Mouse (Mus musculus): ENCODE results near the gene Auts2.

The Auts2 gene

DNA sequence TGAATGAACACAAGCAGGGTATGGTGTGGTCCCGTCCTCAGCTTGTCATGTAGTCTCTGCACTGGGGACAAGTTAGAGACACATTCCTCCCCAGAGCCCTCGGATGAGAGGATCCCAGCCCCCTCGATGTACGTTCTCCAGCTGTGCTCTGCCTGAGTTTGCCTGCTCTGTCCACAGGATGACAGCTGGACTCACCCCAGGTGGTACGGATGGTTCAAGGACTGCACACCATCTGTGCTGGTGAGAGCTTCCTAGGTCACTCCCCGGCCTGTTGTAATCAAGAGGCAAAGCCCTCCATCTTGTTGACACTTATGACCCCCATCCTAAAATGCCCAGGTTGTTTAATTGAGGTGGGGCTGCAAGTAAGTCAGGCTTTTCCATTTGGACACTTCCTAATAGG is 839.4 kb downstream of the Auts2 start:
- no peak for DNase-seq

DNA sequence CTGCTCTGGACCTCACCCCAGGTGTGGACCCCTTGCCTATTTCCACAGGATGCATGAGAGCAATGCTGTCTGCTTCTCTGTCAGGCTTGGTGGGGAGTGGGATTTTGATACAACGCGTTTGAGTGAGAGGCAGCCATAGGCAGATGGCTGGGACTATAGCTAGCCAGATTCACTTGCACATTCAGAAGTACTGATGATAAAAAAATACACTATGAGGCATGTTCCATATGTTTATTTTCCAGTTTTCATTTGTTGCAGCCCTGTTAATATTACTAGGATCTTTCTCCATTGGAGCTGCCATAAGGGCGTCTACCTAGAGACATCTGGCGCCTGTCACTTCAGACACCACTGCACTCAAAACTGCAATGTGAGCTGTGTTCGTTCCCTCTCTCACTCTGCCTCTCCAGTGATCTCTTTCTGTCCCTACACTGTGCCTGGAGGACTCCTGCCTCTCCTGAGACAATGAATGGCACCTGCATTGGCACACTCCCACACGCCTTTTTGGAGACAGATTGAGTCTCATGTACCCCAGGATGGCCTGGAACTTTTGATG is 840.2 kb downstream of the Auts2 start:
- no peak for DNase-seq

DNA sequence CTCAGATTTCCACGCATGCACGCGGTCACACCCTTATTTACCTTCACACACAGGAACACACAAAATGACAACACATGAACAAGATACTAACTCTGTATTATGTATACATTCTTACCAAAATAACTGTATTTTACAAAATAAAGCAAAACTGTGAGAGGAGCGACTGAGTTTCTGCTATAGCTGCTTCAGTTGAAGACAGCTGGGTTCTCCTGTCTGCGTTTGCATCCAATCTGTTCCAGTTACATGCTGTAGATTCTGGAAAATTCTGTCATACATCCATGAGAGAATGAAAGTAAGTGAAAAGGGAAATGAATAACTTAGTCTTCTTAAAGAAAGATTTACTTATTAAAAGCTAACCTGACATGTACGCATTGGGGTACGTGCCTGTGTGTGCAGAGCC is 844.2 kb downstream of the Auts2 start:
- DNase-seq, result no peak

DNA sequence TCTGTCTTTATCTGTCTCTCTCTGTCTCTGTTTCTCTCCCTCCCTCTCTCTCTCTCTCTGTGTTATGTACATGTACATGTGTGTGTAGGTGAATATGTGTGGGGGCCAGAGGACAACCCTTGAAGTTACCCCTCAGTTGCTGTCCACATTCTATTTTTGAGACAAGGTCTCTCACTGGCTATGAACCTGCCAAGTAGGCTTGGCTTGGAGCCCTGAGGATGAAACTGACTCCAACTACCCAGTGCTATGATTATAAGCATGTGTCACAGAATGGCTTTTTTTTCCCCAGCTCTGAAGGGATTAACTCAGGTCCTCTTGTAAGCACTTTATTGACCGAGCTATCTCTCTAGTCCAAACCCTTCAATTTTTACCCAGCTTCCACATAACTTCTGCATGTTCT is 852.4 kb downstream of the Auts2 start:
- DNase-seq, result no peak

DNA sequence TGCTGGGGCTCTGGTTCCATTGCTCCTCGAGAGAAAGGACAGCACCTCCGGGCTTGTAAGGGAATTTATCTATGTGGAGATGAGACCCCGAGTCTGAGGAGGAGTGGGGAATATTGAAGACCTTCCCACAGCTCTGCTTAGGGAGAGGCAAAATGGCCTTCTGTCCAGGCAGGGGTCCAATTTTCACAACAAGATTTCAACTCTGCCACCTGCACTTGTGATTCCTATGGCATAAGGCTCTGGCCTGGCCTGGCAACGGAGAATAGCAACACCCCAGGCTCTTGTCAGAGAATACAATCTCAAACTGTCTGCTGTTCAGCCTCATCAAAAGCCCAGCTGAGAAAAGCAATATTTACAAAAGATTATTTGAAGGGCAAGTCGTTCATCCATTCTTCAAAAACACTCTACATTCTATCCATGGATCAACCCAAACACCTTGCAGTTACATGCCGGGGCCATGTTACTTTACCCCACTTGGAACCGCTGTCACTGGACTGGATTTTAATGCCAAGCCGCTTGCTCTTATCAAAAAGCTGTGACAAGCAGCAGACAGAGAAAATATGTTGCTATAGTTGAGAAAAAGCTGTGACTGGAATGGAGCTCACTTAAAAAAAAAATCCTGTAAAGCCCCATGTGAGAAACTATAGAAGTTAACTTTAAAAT is 856.1 kb downstream of the Auts2 start:
- no peak for DNase-seq

DNA sequence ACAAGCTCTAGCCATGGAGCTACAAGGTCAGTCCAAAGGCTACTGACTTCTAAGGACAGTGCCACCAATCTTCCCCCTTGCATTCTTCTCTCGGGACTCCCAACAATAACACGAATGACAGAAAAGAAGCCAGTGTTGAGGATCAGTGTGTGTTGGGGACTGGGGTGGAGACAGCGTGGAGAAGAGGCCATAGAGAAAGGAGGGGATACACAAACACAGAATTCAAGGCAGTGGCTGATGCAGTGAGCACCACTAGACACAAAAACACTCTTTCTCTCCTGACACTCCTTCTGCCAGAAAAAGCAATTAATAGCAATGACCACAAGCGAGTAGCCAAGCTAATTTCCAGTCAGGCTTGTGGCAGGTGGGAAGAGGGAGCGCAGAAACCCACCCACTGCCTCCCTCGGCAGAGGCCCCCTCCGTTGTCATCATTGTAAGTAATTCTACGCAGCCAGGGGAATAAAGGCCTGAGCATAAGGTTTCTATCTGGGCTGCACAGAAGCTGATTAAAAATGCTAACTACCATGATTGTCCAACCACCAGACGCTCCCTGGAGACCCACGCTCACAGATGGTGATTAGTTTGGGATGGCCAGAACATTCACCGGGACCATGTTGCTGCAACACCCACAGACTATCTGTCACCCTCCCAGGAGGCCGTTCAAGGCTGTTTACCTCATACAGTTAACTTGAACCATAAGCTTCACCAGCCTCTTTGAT is 862.9 kb downstream of the Auts2 start:
- DNase-seq, result no peak

DNA sequence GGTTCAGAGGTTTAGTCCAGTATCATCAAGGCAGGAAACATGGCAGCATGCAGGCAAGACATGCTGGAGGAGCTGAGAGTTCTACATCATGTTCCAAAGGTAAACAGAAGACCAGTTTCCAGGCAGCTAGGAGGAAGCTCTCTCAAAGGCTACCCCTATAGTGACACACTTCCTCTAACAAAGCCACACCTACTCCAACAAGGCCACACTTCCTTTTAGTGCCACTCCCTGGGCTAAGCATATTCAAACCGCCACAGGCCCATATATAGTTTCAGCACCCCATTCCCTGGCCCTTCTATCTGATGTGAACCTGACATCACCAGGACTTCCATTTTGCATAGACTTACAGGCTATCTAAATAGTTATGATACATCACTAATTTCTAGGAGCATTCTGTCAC is 863.6 kb downstream of the Auts2 start:
- no peak for DNase-seq

DNA sequence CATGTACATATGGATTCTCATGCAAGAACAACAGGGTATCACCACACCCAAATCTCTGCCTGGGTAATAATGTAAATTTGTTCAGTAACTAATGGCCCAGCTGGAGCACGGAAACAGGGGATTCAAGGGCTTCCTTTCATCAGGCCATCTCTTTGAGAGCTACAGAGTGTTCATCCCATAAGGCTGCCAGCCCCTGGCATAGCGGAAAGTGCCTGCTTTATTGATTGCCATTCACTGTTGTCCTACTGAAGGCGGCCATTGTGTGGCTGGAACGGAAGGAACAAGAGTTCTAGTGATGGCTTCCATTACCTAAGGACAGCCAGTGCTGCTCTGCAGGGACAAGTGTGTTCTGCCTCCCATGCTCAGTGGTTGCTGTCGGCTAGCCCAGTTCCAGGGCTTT is 865.6 kb downstream of the Auts2 start:
- DNase-seq, result no peak

DNA sequence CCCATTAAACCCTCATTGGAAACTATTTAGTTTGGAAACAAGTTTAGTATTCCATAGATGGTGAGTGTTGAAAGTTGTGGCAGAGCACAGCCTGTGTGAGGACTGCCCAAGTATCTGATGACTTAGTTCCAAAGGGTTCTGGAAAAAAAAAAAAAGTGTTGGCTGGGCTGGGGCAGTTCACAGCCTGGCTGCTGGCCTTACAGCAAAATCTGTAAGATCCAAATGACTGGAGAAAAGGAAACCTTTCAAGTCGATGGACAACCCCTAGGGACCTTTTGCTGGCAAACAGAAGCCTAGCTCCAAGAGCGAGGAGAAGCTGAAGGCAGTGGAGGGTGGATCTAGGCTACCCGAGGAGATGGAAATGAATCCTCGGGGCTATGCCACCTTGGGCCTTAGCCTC is 869.4 kb downstream of the Auts2 start:
- DNase-seq, result no peak

DNA sequence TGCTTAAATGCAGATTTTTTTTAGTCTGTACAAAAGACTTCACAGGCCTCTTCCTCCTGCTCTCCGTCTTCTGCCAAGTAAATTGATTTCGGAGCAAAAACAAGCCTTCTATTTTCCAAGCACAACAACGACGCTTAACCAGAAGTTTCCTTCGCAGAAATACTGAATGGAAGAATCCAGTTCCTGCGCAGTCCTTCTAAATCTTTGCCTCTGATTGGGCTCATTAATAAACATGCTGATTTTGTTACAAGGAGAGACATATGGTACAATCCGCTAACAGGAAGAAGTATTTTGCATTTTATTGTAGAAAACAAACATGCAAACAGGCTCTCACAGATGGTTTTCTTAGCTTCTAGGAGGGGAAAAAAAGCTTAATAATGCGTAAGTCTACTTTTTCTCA is 878.1 kb downstream of the Auts2 start:
- DNase-seq, result no peak

DNA sequence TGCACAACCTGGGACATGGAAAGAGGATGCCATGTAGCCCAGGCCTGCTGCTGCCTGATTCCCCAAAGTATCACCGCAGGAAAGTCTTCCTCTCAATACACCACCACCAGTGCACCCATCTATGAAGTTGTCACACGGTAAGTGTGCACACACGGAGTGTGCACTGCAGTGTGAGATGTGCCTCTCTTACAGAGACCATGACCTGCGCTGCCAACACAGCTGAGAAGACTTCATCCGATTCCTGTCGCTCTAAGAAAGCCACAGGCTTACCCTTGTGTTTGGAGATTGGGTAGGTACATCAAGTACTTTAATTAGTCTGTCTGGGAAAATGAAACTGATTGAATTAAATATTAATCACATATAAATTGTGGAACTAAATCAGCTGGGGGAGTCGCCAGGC is 878.5 kb downstream of the Auts2 start:
- no peak for DNase-seq

DNA sequence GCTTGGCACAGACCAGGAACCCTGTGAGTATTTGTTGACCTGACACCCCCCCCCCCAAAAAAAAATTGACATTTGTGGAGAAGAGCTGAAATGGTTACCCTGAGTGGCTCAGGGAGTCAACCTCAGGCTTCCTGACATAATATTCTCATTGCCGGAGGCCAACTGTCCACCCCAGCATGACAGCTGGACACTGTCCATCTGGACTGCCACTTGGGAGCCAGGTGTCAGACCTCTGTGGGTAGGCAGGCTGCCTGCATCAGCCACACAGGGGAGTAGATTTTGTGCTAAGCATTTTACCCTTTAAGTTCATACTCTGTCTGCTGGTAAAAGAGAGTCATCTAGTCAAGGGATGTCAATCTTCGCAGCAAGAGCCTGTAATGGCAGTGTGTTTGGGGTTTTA is 880.5 kb downstream of the Auts2 start:
- DNase-seq, result no peak

DNA sequence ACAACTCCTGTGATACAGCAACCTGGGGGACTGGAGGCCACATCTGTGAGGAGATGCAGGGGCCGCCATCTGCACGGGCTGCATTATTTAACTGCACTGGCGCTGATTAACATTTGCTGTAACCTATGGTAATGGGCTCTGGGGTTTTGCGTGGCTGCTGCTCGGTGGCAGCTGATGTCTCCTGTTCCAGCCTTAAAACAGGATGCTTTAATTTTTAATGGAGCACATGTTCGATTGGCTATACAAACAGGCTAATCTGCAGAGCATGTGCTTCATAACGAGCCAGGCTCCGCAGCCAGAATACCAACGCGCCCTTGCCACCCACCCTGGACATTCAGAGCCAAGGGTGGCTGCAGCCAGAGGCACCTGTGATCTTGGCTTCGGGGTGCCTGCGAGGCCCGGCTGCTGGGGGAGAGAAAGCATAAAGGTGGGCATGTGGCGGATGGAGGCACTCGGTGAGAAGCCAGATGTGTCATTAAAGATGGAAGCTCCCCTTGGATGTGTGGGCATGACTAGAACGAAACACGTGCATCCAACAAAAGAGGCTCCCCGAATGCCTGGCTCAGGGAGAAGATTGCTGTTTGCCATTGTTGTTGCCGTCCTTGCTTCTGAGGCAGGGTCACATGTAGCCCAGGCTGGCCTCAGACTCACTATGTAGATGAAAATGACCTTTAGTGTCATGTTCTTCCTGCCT is 884.2 kb downstream of the Auts2 start:
- no peak for DNase-seq

DNA sequence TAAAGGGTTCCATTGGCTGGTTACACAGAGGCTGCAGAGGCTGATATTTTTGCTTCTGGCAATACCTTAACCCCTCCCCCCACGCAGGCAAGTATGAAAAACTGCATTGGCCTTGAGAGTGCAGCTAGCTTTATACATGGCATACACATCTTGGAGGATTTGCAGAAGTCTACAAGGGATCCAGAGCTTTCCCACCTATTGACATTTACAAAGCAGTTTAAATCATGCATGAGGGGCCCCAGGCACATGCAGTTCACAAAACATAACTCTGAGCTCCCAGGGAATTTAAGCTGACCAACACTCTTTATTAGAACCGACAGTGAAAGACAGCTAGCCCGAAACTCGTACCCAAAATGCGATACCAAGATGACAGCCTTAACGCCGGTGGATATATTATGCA is 888.9 kb downstream of the Auts2 start:
- DNase-seq, result no peak

DNA sequence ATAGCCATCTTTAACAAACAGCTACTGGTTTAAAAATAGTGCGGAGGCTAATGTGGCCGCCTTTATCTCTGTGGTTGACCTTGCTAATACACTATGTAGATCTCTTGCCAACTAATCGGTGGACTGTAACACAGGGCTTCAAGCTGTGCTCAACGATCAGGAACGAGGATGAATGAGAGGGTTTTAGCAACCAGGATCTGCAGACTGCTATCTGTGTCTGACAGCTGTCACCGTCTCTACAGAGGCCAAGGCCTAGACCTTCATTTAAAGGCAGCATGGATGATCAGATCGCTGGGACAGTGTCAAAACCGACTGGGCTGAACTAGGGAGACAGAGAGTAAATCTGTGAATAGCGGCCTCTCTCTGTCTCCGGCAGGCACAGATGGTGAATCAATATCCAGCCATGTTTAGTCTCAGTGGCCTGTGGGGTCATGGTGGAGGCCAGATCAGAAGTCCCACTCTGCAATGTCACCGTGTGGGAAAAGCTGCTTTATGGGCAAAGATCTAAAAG is 892.7 kb downstream of the Auts2 start:
- no peak for DNase-seq

DNA sequence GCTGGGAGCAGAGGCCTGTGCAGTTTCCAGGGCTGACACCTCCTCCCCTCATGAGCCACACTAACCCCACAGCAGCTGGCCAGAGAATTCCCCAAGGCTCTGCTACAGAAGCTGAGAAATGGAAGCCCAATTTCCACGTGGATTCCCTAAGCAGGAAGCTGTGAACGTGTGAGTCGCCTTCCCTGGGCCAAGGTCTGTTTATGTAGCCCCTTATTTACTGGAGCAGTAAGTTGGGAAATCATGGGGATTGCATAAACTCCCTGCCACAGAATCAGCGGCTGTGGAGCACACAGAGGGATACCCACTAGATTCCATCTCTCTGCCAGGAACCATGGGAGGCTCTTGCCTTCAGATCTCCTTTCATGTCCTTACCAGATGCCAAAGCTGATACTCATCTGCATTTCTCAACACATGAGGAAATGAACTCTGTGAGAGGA is 895.4 kb downstream of the Auts2 start:
- no peak for DNase-seq

DNA sequence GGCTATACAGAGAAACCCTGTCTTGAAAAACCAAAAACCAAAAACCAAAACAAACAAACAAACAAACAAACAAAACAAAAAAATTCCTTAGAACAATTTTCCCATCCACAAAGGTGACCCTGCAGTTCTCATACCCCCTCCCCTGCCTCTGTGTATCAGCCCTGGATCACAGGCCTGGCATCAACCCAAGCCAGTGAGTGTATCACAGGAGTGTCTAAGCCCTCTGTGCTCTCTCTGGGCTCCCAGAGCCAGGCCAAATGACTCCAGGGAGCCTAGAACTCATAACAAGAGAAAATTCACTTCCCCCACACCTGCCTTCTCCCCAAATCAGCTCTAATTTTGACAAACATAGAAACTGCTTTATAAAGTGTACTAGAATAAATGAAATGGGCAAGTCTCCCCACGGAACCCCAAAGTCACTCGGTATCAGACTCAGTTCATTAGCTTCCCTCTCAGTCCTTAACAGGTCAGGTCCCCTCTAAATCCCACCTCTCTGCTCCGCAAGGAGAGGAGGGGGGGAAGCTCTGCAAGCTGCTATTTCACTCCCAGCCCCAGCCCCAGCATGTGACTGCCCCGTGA is 896.0 kb downstream of the Auts2 start:
- DNase-seq, result no peak

DNA sequence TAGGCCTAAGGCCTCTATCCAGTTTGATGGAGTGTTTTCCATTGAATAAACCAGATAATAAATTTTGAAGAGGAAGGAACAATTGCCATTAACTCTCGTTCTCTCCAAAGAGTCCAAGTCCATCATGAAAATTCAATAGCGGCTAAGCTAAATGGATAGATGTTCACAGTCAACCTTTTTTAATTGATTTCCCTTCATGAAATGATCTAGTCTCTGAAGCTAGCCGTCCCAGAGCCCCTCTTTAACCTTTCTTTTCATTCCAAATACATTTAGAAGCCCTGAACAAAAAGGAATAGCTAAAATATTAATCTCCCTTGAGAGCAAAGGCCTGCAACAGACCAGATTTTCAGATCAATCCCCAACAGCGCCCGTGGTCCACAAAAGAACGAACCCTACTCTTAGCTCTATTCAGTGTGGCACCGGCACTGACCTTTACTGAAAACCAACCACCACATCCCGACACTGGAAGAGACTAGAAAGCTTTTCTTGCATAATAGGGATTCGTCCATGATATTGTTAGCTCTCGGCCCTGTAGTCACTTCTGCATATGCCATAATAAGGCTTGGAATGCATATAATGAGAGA is 896.9 kb downstream of the Auts2 start:
- no peak for DNase-seq

DNA sequence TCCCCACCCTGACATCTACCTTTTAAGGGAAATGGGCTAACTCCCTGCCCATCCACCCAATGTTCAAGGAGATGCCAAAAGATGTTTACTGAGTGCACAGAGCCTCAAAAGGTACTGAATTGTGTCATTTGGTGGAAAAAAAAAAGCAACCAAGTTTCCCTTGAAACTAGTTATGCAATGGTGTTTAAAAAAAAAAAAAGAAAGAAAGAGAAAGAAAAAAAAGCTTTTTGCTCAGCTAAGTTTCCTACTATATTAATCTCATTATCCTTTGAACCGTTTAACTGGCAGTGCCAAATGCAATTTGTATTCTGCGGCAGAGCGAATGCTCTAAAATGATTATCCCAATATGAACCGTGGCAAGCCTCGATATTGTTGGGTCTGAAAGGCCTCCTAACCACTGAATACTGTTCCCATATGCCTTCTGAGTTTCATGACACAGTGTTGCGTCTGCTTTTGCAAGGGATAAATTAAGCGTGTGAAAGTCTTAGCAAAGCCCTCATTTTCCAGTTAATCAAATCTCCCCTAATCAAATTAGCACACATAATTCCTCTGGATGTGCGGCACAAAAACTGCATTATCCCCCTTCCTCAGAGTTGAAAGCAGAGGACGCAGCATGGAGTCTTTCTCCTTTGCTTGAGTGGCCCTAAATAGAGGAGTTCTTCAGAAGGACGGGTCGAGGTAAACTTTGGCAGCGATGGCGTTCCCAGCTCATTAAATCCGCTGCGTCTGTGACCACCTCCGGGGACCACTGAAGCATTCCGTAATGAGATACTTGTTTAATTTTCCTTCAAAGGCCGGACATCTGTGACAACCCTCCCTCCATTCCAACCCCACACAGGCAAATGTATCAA is 897.6 kb downstream of the Auts2 start:
- DNase-seq, result no peak

DNA sequence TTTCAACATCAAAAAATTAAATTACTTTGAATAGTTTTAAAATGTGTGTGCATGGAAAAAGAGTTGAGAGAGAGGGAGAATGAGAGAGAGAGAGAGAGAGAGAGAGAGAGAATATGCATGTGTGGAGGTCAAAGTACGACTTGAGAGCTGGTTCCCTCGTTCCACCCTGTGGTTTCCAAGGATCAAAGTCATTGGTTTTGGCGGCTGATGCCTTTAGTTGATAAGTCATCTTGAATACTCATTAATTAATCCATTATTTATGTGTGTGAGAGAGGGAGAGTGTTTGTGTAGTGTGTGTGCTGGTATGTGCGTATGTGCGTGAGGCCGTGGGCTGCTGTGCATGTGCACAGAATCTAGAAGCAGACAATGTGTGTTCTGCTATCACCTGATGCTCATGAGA is 898.8 kb downstream of the Auts2 start:
- no peak for DNase-seq

DNA sequence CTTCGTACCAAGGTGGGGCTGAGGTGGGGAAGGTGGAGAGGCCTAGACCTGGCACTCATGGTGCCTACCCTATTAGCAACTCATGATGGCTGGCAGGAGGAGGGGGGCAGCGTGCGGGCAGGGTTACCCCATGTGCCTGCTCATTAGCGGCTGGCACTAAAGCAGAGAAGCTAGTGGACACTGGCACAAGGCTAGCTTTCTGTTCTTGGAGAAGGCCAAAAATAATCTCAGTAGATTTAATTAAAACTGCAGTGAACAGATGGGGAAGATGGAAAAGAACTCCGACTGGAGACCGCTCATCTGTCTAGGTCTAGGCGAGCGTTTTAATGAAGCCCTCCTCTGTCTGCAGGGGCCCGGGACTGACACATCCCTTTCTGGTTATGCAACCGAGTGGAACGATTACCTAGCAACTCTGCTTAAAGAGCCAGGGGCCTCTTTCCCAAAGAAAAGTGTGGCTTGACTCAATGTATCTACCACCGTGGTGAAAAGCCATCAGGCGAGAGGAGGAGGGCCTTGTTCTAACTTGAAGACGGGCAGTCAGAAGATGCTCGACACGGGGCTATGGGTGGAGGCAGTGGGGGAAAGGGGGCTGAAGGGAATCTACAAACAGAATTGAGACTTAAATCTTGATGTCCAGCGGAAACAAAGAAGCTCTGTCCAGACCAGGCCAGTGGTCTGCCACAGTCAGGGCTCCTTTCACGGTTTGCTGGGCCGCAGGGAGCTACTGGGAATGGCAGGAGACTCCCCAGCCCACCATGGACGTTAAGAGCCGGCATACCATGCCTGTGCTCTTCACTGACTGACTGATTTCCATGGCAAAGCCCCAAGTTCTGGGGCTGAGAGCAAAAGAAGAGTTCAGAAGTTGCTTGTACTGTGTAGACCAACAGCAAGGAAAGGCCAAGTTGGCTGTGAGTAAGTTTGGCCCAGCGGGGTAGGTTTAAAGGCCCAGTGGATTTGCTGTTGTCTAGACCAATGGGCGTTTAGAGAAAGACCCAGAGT is 899.7 kb downstream of the Auts2 start:
- DNase-seq, result no peak

Measured in thymus, postnatal 14 days (tissue).